Mouse (Mus musculus) left cerebral cortex, postnatal 10 days (tissue): ENCODE measurements around the gene Zcrb1. TPM values are rescaled to one million over a fixed set of nuclear protein-coding genes. Genes with fewer than 3 reads are reported as not detected.
"Not testable (repeated sequence)": the region's sequence is repeated elsewhere in the genome, so short reads cannot be mapped to it uniquely, and the experiment has no call there.

Experiments used
- DNase-seq, 2 experiments: peaks; one replicate each; pipeline ENCODE4 v3.0.0; 2021 to 2022; ENCODE audit warnings: low spot score in 2 of 2, mixed read lengths in 1 of 2; ENCODE audit errors: extremely low spot score in 1 of 2
- intact Hi-C: fragments of 180-260 bp; cut with DNase I; formaldehyde crosslinking; loops from one replicate; pipeline ENCODE4 v1.15.1; 2025
- total RNA-seq, 2 experiments: library from RNA; stranded (reverse); gene quantifications; 2 replicates each; pipeline ENCODE4 v1.2.3; 2021

Zcrb1 gene
- total RNA-seq, 2 experiments from 2014 or later: 77.6 to 90.7 TPM

DNA sequence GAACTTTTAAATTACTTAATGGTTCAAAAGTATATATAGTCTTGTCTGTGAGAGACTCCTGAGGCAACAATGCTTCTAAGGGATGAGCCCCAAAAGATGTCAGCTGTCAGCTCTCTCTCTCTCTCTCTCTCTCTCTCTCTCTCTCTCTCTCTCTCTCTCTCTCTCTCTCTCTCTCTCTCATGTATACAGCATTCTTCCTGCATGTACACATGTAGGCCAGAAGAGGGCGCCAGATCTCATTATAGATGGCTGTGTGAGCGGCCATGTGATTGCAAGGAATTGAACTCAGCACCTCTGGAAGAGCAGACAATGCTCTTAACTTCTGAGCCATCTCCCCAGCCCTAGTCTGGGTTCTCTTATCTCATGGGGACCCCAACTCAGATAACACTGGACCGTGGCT is 19.0 kb downstream of the Zcrb1 start:
- intact Hi-C loops: no loop called here
- DNase-seq: no peak

DNA sequence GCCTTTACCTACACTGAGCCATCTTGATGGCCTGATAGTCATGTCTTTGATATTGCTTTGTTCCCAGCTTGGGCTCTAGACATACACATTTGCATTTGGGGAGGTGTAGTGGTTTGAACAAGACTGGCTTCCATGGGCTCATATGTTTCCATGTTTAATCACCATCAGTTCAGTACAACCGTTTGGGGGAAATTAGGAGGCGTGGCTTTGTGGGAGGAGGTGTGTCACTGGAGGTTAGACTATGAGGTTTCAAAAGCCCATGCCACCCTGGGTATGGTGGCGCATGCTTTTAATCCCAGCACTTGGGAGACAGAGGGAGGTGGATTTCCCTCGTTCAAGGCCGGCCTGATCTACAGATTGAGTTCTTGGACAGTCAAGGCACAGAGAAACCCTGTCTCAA is 22.4 kb downstream of the Zcrb1 start:
- intact Hi-C loops: no loop called here
- no peak for DNase-seq

DNA sequence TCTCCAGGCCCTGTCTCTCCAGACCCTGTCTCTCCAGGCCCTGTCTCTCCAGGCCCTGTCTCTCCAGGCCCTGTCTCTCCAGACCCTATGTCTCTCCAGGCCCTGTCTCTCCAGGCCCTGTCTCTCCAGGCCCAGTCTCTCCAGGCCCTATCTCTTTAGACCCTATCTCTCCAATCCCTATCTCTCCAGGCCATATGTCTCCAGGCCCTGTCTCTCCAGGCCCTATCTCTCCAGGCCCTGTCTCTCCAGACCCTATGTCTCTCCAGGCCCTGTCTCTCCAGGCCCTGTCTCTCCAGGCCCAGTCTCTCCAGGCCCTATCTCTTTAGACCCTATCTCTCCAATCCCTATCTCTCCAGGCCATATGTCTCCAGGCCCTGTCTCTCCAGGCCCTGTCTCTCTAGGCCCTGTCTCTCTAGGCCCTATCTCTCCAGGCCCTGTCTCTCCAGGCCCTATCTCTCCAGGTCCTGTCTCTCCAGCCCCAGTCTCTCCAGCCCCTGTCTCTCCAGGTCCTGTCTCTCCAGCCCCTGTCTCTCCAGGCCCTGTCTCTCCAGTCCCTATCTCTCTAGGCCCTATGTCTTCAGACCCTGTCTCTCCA is 25.5 kb downstream of the Zcrb1 start:
- DNase-seq, intact Hi-C loops: not testable (repeated sequence)

DNA sequence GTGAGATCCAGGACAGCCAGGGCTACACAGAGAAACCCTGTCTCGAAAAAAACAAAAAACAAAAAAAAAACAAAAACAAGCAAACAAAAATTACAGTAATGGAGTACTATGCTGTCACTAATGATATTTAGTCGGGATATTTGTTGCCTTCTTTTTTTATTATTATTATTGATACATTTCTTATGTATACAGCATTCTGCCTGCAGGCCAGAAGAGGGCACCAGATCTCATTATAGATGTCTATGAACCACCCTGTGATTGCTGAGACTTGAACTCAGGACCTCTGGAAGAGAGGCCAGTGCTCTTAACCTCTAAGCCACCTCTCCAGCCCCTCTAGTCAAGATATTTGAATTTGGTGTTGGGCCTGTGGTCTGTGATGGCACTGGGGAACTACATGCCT is 26.3 kb downstream of the Zcrb1 start:
- intact Hi-C loops: no loop called here
- no peak for DNase-seq

DNA sequence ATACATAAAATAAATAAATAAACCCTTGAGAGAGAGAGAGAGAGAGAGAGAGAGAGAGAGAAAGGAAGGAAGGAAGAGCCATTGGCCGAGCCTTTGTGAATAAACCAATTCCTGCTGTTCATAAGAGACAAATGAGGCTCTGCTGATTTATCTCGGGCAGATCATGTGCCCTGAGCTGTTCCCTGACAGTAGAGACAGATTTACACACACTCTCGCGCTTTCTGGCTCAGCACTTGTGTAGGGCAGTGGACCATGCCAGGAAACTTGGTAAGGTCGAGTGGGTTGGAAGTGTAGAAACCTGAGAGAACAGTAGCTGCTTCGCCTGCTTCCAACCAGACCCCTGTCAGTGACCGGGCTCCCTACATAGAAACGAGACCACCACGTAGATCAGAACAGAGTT is 29.6 kb downstream of the Zcrb1 start:
- intact Hi-C loops: no loop called here
- DNase-seq: no peak

DNA sequence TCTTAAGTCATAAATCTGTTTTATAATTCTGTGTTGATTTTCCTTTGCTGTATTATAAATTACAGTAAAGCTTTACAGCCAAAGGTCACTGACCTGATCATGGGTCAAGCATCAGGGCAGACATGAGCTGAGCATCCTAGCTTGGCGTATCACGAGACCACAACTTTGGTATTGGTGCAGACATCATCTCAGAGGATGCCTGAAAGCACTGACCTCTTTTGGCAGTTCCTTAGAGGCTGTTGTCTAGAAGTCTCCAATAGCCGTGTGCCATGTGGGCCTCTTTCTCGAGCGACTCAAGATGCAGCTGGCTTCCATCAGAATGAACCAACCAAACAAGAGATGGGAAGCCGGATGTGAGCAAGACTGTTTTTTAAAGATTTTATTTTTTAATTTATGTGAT is 32.6 kb downstream of the Zcrb1 start:
- no peak for DNase-seq
- intact Hi-C loops: no loop called here

DNA sequence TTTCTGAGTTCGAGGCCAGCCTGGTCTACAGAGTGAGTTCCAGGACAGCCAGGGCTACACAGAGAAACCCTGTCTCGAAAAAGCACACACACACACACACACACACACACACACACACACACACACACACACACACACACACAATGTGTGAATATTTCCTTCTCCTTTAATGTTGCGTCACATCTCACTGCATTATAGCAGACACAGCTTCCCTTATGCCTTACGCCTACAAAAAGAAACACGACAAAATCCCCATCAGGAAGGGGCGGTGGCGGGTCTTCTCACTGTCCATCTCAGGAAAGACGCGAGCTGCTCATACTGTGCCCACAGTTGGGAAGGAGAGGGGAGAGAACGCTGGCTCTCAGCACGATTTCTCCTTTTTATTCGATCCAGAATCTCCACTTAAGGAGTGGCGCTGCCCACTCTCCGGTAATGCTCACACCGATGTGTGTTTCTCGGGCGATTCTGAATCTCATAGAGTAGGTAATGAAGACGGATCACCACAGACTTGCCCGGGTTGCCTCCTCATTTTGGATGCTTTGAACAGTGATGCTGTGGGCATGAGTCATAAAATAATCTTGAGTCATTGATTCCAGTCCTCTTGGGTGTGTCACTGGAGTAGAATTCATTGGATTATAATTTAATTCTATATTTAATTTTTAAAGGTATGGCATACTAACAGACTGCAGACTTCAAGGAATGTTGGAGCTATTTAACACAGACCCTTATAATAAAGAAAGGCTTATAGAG is 39.6 kb downstream of the Zcrb1 start:
- no peak for DNase-seq
- intact Hi-C loops: no loop called here

DNA sequence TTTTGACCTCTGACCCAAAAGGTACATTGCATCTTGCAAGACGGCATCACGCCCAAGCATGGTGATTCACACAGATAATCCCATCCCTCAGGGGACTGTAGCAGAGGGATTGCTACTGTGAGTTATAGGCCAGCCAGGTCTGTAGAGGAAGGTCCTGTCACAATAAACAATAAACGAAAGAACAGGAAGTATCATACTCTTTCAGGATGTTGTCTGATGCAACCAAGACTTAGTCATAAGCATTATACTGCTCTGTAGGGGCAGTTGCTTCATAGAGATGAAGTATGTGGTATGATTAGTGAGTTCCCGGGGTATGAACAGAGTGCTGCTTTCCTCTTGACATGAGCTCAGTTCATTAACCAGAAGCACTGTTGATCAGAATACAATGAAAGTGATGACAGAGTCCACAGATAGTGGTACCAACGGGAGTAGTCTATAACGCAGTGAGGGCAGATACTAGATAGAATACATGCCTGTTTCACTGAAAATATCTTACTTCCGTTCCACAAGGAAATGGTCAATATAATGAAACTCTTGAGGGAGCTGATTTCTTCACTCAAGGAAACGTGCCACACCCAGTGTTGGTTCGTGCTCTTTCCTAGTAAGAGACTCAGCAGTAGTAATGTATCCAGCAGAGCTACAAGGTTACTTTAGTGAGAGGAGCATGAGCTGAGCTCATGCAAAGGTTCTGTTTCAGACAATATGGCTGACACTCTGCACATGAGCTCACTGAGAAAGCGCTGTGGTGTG is 57.3 kb downstream of the Zcrb1 start:
- DNase-seq: no peak

DNA sequence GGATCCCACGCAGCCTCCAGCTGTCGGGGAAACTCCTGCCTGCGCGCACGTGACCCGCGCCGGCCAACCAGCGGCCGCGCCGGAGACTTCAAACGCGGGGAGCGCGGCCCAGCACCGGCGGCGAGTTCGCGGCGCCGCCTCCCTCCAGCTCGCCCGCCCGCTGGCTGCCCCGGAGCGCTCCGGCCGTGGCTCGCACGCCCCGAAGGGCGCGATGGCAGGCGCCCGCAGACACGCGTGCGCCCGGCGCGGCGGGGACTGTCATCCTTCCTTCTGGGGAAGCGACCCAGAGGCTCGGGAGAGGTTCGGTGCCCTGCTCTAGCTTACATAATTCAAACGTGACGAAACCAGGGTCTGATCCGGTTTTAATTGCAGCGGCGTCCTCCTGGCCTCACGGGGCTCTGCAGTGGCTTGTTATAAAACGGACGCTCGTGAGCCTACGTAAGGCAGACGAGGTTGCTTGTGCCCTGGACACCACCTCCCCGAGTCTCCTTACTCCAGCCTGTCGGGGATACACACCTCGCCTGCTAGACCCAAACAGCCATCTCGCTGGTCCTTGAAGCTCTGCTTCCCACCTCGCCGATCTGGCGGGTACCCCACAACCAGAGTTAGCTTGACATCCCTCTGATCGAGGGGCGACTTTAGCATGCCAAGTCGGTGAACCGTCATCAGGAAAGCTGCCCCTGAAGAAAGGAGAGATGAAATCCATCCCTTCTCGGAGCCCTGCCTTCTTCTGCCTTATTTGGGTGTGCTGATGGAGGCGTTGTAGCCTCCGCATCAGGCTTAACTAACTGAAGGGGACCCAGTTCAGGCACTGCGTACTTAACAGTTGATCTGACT is 61.0 kb downstream of the Zcrb1 start, which contains the start of gene Yaf2:
Gene Yaf2 (minus strand): TSS at position 11 of the 837 bp plus-strand sequence.
- intact Hi-C loops: loop anchor here (5.0 kb wide), 1 partner anchor 60 kb away; the partner anchor contains the start of gene Gxylt1

More for the DNA sequence above, 57.3 kb downstream of the Zcrb1 start:
- intact Hi-C loops: no loop called here

DNA sequence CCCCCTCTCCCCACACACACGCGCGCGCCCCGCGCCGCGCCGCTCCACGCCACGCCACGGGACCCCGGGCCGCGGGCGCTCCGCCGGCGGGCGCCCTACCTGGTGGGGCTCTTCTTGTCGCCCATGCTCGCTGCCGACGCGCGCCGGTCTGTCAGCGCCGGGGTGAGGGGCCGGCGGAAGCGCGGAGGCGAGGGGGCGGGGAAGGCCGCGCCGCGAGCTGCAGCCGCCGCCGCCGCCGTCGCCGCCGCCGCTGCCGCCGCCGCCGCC is 61.5 kb downstream of the Zcrb1 start:
- intact Hi-C loops: loop anchor here (5.0 kb wide), 1 partner anchor 59 kb away; the partner anchor contains the start of gene Gxylt1
- DNase-seq: no peak

More for the DNA sequence above, 61.0 kb downstream of the Zcrb1 start, which contains the start of gene Yaf2:
- DNase-seq: peak; percentile 71 to 94

Other genes with a start within 250 kb of the Zcrb1 start
- gene Gxylt1, start 123.2 kb downstream of the Zcrb1 start, total RNA-seq: 10 to 100 TPM; 10.7 to 10.8 TPM
- gene Yaf2, start 61.4 kb downstream of the Zcrb1 start, total RNA-seq: 10 to 100 TPM; 97.5 to 98.5 TPM
- 10 to 100 TPM; 30.8 to 35.8 TPM for gene Pphln1, start within 50 bp of the Zcrb1 start, total RNA-seq
- 10 to 100 TPM; 63.1 to 67.0 TPM for gene Prickle1, start 197.6 kb upstream of the Zcrb1 start, total RNA-seq